Mouse (Mus musculus) ES-Bruce4 (cell line): ENCODE data around the gene Lifr. TPM values are rescaled to one million over a fixed set of nuclear protein-coding genes. Genes with fewer than 3 reads are reported as not detected.

Source experiments
- H3K27ac ChIP-seq: 2 replicates; pipeline ENCODE4 v1.5.1; 2012; ENCODE audit warnings: low read length, inconsistent platforms; ENCODE audit not compliant: insufficient read depth
- H3K27me3 ChIP-seq: 2 replicates; pipeline ENCODE4 v1.6.1; 2012; ENCODE audit warnings: mild to moderate bottlenecking, low read length, inconsistent platforms; ENCODE audit not compliant: control insufficient read depth, poor library complexity, insufficient read depth, severe bottlenecking
- H3K36me3 ChIP-seq: 2 replicates; pipeline ENCODE4 v1.6.1; 2012; ENCODE audit warnings: inconsistent platforms, mild to moderate bottlenecking, low read length, moderate library complexity; ENCODE audit not compliant: control insufficient read depth, poor library complexity, insufficient read depth, severe bottlenecking
- H3K4me1 ChIP-seq: one replicate; pipeline ENCODE4 v1.8.1; 2011; ENCODE audit warnings: low read length; ENCODE audit not compliant: control insufficient read depth, insufficient read depth
- H3K4me3 ChIP-seq: 2 replicates; pipeline ENCODE4 v1.5.1; 2011; ENCODE audit warnings: low read depth, mild to moderate bottlenecking, low read length
- H3K9ac ChIP-seq: 2 replicates; pipeline ENCODE4 v1.6.1; 2012; ENCODE audit warnings: low read depth, mild to moderate bottlenecking, inconsistent platforms; ENCODE audit not compliant: poor library complexity, severe bottlenecking
- H3K9me3 ChIP-seq: replicated peaks from 2 replicates; pipeline ENCODE4 v1.6.1; 2012; ENCODE audit warnings: mild to moderate bottlenecking, low read length, inconsistent platforms; ENCODE audit not compliant: control insufficient read depth, poor library complexity, insufficient read depth, severe bottlenecking
- CTCF ChIP-seq: IDR thresholded peaks from one replicate; pipeline ENCODE4 v1.8.1; 2011; ENCODE audit warnings: low read depth, low read length
- EP300 ChIP-seq: IDR thresholded peaks from 2 replicates; pipeline ENCODE4 v1.6.1; 2011; ENCODE audit warnings: low read depth, low read length; ENCODE audit not compliant: insufficient read depth
- POLR2A ChIP-seq: IDR thresholded peaks from one replicate; pipeline ENCODE4 v1.8.1; 2011; ENCODE audit warnings: low read length; ENCODE audit not compliant: insufficient read depth
- polyA plus RNA-seq: library from polyadenylated mRNA; stranded (reverse); fragments of >200 nt; gene quantifications from 2 replicates; pipeline ENCODE4 v1.2.4, GENCODE M21; 2011; ENCODE audit warnings: low read depth; ENCODE audit not compliant: missing spikeins, insufficient read depth, insufficient read length

Gene Lifr
- polyA plus RNA-seq, 1 experiment, result 33.8 TPM

GRCm38 (mm10) chr15:7064992-7065523 is 25.4 kb upstream of the Lifr start:
- Histone ChIP-seq H3K9ac (no peak overlapping the region), H3K4me3 (no peak overlapping the region), H3K27me3 (no peaks in the 10 kb centered on the region), H3K9me3 (no peaks in the 10 kb centered on the region), H3K4me1 (no peaks in the 10 kb centered on the region), H3K36me3 (no peaks in the 10 kb centered on the region), H3K27ac (no peak overlapping the region)
- TF ChIP-seq EP300, result no peak
- no peak for TF ChIP-seq POLR2A
- no peak for TF ChIP-seq CTCF

- Histone ChIP-seq H3K9me3 (no peaks in the 10 kb centered on the region), H3K4me1 (no peaks in the 10 kb centered on the region), H3K36me3 (no peaks in the 10 kb centered on the region), H3K27me3 (no peaks in the 10 kb centered on the region), H3K4me3 (no peak overlapping the region), H3K9ac (no peak overlapping the region), H3K27ac (no peak overlapping the region)
- no peak for TF ChIP-seq POLR2A
- TF ChIP-seq EP300, result no peak
- no peak for TF ChIP-seq CTCF
These were observed 24.8 kb upstream of the Lifr start for GRCm38 (mm10) chr15:7065624-7066023.

- Histone ChIP-seq H3K4me1 (no peaks in the 10 kb centered on the region), H3K9ac (no peak overlapping the region), H3K4me3 (no peak overlapping the region), H3K27ac (no peak overlapping the region), H3K9me3 (no peaks in the 10 kb centered on the region), H3K27me3 (no peaks in the 10 kb centered on the region), H3K36me3 (no peaks in the 10 kb centered on the region)
- TF ChIP-seq CTCF, result no peak
- no peak for TF ChIP-seq POLR2A
- TF ChIP-seq EP300, result no peak
These were observed 23.7 kb upstream of the Lifr start for GRCm38 (mm10) chr15:7066752-7067151.

GRCm38 (mm10) chr15:7069374-7069773 is 21.0 kb upstream of the Lifr start:
- no peak overlapping the region for H3K9ac ChIP-seq
- no peak overlapping the region for H3K4me3 ChIP-seq
- TF ChIP-seq EP300 (no peak), POLR2A (no peak), CTCF (no peak)
- H3K27me3 ChIP-seq, result no peaks in the 10 kb centered on the region
- no peaks in the 10 kb centered on the region for H3K36me3 ChIP-seq
- H3K4me1 ChIP-seq, result peaks cover 2% of the 10 kb centered on the region
- no peak overlapping the region for H3K27ac ChIP-seq
- H3K9me3 ChIP-seq, result no peaks in the 10 kb centered on the region

- H3K9me3 ChIP-seq, result no peaks in the 10 kb centered on the region
- no peak overlapping the region for H3K4me3 ChIP-seq
- TF ChIP-seq EP300 (no peak), CTCF (no peak), POLR2A (no peak)
- no peaks in the 10 kb centered on the region for H3K27me3 ChIP-seq
- H3K9ac ChIP-seq, result no peak overlapping the region
- no peaks in the 10 kb centered on the region for H3K36me3 ChIP-seq
- peaks cover 2% of the 10 kb centered on the region for H3K4me1 ChIP-seq
- H3K27ac ChIP-seq, result no peak overlapping the region
These were observed 20.1 kb upstream of the Lifr start for GRCm38 (mm10) chr15:7070199-7070794.

GRCm38 (mm10) chr15:7073269-7073668 is 17.1 kb upstream of the Lifr start:
- no peaks in the 10 kb centered on the region for H3K9me3 ChIP-seq
- H3K9ac ChIP-seq, result no peak overlapping the region
- no peak overlapping the region for H3K4me3 ChIP-seq
- H3K4me1 ChIP-seq, result peaks cover 2% of the 10 kb centered on the region
- no peaks in the 10 kb centered on the region for H3K36me3 ChIP-seq
- H3K27ac ChIP-seq, result no peak overlapping the region
- TF ChIP-seq POLR2A, result no peak
- TF ChIP-seq CTCF, result no peak
- no peak for TF ChIP-seq EP300
- no peaks in the 10 kb centered on the region for H3K27me3 ChIP-seq
